Mouse (Mus musculus): Measurements from ENCODE around the gene Plekhj1.

DNA sequence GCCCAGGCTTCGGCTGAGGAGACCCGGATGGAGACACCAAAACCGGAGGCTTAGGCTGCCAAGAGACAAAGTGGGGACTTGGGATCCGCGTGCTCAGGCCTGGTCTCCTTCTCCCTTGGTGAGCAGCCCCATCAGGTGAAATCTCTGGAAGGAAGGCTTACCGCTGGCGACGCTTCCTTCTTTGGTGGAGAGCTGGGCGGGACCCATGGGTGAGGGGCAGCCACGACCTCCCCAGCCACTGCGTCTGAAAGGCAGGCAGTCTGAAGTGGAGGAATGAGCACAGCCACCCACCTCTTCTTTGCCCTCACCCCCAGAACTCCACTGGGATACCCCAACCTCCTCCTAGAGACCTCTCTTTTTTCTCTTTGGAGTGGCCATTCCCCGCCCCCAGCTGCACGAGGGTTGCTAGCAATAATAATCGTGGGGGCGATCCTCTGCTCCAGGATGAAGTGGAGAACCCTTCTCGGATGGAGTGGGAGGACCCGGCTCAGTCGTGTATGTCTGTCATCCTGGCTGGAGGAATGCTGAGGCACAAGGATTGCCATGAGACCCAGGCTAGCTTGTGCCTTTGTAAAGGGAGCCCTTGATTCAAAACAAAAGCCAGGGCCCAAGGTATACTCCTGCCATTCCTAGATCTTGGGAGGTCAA lies 10.7 kb upstream of the Plekhj1 start:
- no peak for TF ChIP-seq CHD2 (IDR thresholded peaks at IDR 0.05; ENCODE audit: low read depth, low read length)
- TF ChIP-seq MAFK (IDR thresholded peaks at IDR 0.05; ENCODE audit: insufficient read depth, low read depth, low read length): no peak
- no peak for TF ChIP-seq HCFC1 (IDR thresholded peaks at IDR 0.05; ENCODE audit: borderline replicate concordance, insufficient read depth, low read length)
